Mouse (Mus musculus): Measurements from ENCODE around the gene Olfr874. TPM values are rescaled to one million over a fixed set of nuclear protein-coding genes. Genes with fewer than 3 reads are reported as not detected.

The Olfr874 gene
- polyA plus RNA-seq, 2 experiments: 0.15 TPM; not detected in 1

DNA sequence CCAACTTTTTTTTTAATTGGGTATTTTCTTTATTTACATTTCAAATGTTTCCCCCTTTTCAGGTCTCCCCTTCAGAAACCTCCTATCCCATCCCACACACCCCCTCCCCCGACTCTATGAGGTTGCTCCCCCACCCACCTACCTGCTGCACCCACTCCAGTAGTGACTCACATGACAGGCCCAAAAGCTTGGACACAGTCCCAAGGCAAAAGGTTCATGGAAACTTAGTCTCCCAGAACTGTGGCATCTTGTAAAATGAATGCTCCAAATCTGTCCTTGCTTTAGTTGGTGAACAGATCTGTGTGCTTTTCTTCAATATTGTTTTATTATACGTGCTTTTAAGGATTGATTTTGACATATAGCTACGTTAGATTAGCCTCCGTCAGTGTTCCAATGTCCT is 7.1 kb downstream of the Olfr874 start:
- DNase-seq (ENCODE audit: low spot score): no peak
- Histone ChIP-seq H3K9ac (ENCODE audit: low read depth, low read length, severe bottlenecking) (no peak overlapping the region), H3K36me3 (ENCODE audit: control insufficient read depth, insufficient read depth, low read length) (no peaks in the 10 kb centered on the region), H3K4me3 (replicated peaks; ENCODE audit: low read length) (no peak overlapping the region), H3K4me1 (ENCODE audit: control insufficient read depth, insufficient read depth, low read length) (peaks cover 7% of the 10 kb centered on the region), H3K27ac (replicated peaks; ENCODE audit: low read depth, low read length) (no peak overlapping the region), H3K9me3 (ENCODE audit: control insufficient read depth, low read length) (no peaks in the 10 kb centered on the region), H3K4me2 (replicated peaks; ENCODE audit: low read depth, low read length, severe bottlenecking) (no peak overlapping the region), H3K27me3 (ENCODE audit: control insufficient read depth, insufficient read depth, low read length) (no peaks in the 10 kb centered on the region)
- no peak for ATAC-seq (ENCODE audit: low FRiP score, low read depth)
- TF ChIP-seq POLR2A (IDR thresholded peaks at IDR 0.05; ENCODE audit: borderline replicate concordance, extremely low read depth, insufficient read depth, insufficient read length): no peak
- whole genome bisulfite sequencing: 67% methylated on average over 4 of the region's 4 CpGs

DNA sequence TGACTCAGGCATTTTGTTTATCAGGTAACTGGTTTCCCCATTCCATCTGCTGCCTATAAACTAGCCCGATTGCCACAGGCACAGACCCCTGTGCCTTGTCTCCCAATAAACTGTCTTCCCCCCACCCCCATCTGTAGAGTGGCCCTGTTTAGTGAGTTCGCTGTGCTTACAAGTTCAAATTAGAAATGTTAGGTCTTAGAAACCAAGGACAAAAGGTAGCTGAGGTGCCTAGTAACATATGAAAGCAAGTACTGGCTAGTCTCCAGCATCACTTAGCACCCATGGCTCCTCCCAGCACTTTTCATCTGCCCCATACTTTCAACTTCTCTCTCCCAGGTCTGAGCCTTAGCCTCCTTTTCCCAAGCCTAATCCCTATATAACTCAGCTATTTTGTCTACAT is 16.8 kb downstream of the Olfr874 start:
- no peak for DNase-seq (ENCODE audit: low spot score)
- no peak overlapping the region for H3K27ac ChIP-seq (replicated peaks; ENCODE audit: low read depth, low read length)
- H3K9ac ChIP-seq (ENCODE audit: low read depth, low read length, severe bottlenecking): no peak overlapping the region
- no peaks in the 10 kb centered on the region for H3K27me3 ChIP-seq (ENCODE audit: control insufficient read depth, insufficient read depth, low read length)
- ATAC-seq (ENCODE audit: low FRiP score, low read depth): no peak
- no peak overlapping the region for H3K4me2 ChIP-seq (replicated peaks; ENCODE audit: low read depth, low read length, severe bottlenecking)
- WGBS: 56% methylated on average over 2 of the region's 2 CpGs
- H3K36me3 ChIP-seq (ENCODE audit: control insufficient read depth, insufficient read depth, low read length): no peaks in the 10 kb centered on the region
- no peak for TF ChIP-seq POLR2A (IDR thresholded peaks at IDR 0.05; ENCODE audit: borderline replicate concordance, extremely low read depth, insufficient read depth, insufficient read length)
- H3K9me3 ChIP-seq (ENCODE audit: control insufficient read depth, low read length): no peaks in the 10 kb centered on the region
- H3K4me3 ChIP-seq (replicated peaks; ENCODE audit: low read length): no peak overlapping the region
- H3K4me1 ChIP-seq (ENCODE audit: control insufficient read depth, insufficient read depth, low read length): no peaks in the 10 kb centered on the region

- no peak for DNase-seq (ENCODE audit: low spot score)
- Histone ChIP-seq H3K4me3 (replicated peaks; ENCODE audit: low read length) (no peak overlapping the region), H3K27ac (replicated peaks; ENCODE audit: low read depth, low read length) (no peak overlapping the region), H3K9ac (ENCODE audit: low read depth, low read length, severe bottlenecking) (no peak overlapping the region), H3K4me1 (ENCODE audit: control insufficient read depth, insufficient read depth, low read length) (no peaks in the 10 kb centered on the region), H3K4me2 (replicated peaks; ENCODE audit: low read depth, low read length, severe bottlenecking) (no peak overlapping the region), H3K36me3 (ENCODE audit: control insufficient read depth, insufficient read depth, low read length) (no peaks in the 10 kb centered on the region), H3K27me3 (ENCODE audit: control insufficient read depth, insufficient read depth, low read length) (no peaks in the 10 kb centered on the region), H3K9me3 (ENCODE audit: control insufficient read depth, low read length) (no peaks in the 10 kb centered on the region)
- ATAC-seq (ENCODE audit: low FRiP score, low read depth): no peak
- no peak for TF ChIP-seq POLR2A (IDR thresholded peaks at IDR 0.05; ENCODE audit: borderline replicate concordance, extremely low read depth, insufficient read depth, insufficient read length)
- WGBS: 71% methylated on average over 2 of the region's 2 CpGs
Measured at GRCm38 (mm10) chr9:37762541-37762940, 17.6 kb downstream of the Olfr874 start.

GRCm38 (mm10) chr9:37770661-37771060 is 25.8 kb downstream of the Olfr874 start:
- H3K4me1 ChIP-seq (ENCODE audit: control insufficient read depth, insufficient read depth, low read length): no peaks in the 10 kb centered on the region
- DNase-seq (ENCODE audit: low spot score) (peak; percentile 13), ATAC-seq (ENCODE audit: low FRiP score, low read depth) (no peak)
- no peaks in the 10 kb centered on the region for H3K36me3 ChIP-seq (ENCODE audit: control insufficient read depth, insufficient read depth, low read length)
- H3K27me3 ChIP-seq (ENCODE audit: control insufficient read depth, insufficient read depth, low read length): no peaks in the 10 kb centered on the region
- H3K9me3 ChIP-seq (ENCODE audit: control insufficient read depth, low read length): no peaks in the 10 kb centered on the region
- H3K27ac ChIP-seq (replicated peaks; ENCODE audit: low read depth, low read length): no peak overlapping the region
- 52% methylated on average over 2 of the region's 2 CpGs for WGBS
- no peak overlapping the region for H3K4me2 ChIP-seq (replicated peaks; ENCODE audit: low read depth, low read length, severe bottlenecking)
- TF ChIP-seq POLR2A (IDR thresholded peaks at IDR 0.05; ENCODE audit: borderline replicate concordance, extremely low read depth, insufficient read depth, insufficient read length): no peak
- no peak overlapping the region for H3K9ac ChIP-seq (ENCODE audit: low read depth, low read length, severe bottlenecking)
- no peak overlapping the region for H3K4me3 ChIP-seq (replicated peaks; ENCODE audit: low read length)

DNA sequence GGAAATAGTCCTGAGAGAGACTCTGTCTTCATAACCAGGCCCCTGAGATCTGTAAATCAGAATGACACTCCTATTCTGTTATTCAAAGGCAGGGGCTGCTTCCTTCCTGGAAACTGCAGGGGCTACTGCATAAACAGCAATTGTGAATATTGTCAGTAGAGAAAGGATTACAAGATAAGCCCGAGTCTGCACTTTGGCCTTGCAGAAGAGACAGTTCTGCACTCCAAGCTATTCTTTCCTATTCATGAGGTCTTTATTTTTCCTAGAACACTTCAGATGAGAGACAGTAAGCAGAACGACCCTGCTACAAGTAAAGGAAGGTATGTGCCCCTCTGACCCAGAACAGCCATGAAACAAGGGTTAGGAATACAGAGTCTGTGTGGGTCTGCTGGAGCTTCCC is 26.9 kb downstream of the Olfr874 start, which contains the start of gene Olfr875:
TSS of gene Olfr875 (plus strand) at position 99 of the 400 bp plus-strand sequence.
- ATAC-seq (ENCODE audit: low FRiP score, low read depth) (no peak), DNase-seq (ENCODE audit: low spot score) (no peak)
- H3K9ac ChIP-seq (ENCODE audit: low read depth, low read length, severe bottlenecking): no peak within 1 kb of the TSS
- no peaks in the 10 kb centered on the region for H3K9me3 ChIP-seq (ENCODE audit: control insufficient read depth, low read length)
- no peak within 1 kb of the TSS for H3K4me3 ChIP-seq (replicated peaks; ENCODE audit: low read length)
- H3K27ac ChIP-seq (replicated peaks; ENCODE audit: low read depth, low read length): no peak within 1 kb of the TSS
- H3K4me2 ChIP-seq (replicated peaks; ENCODE audit: low read depth, low read length, severe bottlenecking): no peak within 1 kb of the TSS
- no peaks in the 10 kb centered on the region for H3K36me3 ChIP-seq (ENCODE audit: control insufficient read depth, insufficient read depth, low read length)
- no peak for TF ChIP-seq POLR2A (IDR thresholded peaks at IDR 0.05; ENCODE audit: borderline replicate concordance, extremely low read depth, insufficient read depth, insufficient read length)
- H3K27me3 ChIP-seq (ENCODE audit: control insufficient read depth, insufficient read depth, low read length): no peaks in the 10 kb centered on the region
- no peaks in the 10 kb centered on the region for H3K4me1 ChIP-seq (ENCODE audit: control insufficient read depth, insufficient read depth, low read length)
- 48% methylated on average over 2 of the region's 2 CpGs for WGBS
